Mouse (Mus musculus): ENCODE results near the gene Psmd14. TPM values are rescaled to one million over a fixed set of nuclear protein-coding genes. Genes with fewer than 3 reads are reported as not detected.

Psmd14 gene
- 100 to 1,000 TPM; 180 to 182 TPM for polyA plus RNA-seq (2017; shearing (Covaris generic))

- ATAC-seq: peak; percentile 92
Observed at GRCm38 (mm10) chr2:61711108-61712040, at the start of gene Psmd14. Gene Psmd14 (plus strand): TSS chr2:61711694.

GRCm38 (mm10) chr2:61662833-61663232 is 48.7 kb upstream of the Psmd14 start:
- ATAC-seq: no peak

DNA sequence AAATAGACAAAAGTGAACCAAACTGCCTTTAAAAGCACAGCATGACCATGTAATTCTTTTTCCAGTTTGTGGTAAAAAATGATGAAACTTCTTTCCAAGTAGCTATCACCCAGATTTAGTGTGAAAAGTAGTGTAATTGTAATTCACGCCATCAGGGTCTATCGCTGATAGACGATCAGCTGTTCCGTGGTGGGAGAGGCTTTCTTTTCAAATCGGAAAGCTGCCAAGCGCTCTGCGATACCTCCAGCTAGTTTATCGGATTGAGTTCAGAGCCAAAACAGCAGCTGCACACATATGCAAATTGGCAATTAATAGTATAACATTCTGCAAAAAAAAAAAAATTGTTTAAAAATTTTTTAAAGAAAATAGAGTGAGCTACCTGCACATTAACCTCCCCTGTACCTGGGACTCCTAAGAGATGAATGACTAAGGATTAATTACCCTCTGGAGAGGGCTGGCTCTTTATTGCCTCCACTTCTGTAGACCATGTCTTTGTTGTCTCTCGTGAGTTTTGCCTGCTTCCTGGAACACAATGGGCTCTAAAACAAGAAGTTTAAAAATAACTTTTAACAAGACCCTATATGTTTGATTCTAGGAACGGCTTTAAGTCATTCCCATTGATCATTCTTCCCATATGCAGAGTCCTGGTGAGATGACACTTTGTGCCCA is 47.8 kb upstream of the Psmd14 start:
- no peak for ATAC-seq

DNA sequence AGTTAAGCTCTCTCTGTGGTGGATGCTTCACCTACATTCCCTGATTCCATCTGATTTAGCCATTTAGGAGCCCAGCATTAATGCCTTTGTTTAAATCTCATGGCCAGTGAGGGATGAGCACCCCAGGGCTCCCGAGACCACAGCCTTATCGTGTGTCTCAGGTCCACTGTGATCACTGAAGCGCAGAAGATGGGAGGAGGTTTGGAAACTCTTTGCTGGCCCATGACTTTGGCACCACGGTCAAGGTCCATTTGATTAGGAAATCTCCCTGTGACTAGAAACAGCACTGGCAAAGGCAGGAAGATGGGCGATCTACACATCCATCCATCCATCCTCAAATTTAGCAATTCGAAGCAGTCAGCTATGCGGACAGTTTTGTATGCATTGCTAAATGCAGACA is 44.1 kb upstream of the Psmd14 start:
- no peak for ATAC-seq

DNA sequence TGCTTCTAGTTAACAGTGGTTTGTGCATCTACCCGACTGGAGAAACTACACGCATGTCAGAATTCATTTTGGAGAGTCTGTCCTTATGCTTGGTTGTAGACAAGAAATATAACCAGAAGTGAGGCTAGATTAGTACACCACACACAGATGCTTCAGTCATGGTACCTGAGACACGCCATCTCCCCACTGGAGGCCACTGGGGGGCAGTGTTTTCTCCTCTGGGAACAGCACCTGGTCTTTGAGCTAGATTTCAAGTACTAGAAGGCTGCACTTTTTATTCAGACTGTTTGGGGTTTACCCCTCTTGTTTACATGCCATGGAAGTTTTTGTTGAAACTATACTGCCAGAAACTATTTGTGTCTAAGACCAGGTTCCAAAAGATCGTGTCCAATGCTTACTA is 43.2 kb upstream of the Psmd14 start:
- ATAC-seq: peak; percentile 82

GRCm38 (mm10) chr2:61674555-61674954 is 36.9 kb upstream of the Psmd14 start:
- no peak for ATAC-seq

GRCm38 (mm10) chr2:61681572-61681971 is 29.9 kb upstream of the Psmd14 start:
- ATAC-seq: no peak

GRCm38 (mm10) chr2:61686533-61686932 is 25.0 kb upstream of the Psmd14 start:
- ATAC-seq: no peak

GRCm38 (mm10) chr2:61689086-61689485 is 22.4 kb upstream of the Psmd14 start:
- ATAC-seq: no peak

DNA sequence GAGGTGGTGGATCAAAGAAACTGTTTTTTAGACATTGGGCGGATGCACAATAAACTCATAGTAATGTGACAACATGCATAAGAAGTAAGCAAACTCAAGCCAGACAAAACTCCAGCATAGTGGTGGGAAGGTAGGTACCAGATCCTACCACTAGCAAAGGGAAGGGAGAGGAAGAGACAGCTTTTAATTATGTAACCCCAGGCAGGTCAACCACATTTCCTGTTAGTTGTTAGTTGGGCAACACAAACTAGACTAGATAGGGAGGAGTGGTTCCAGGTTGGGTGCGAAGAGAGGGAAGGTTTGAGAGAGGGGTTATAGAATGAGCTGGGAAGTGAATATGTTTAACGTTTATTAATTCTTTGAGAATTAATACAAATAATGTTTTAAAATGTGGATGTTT is 1.9 kb upstream of the Psmd14 start:
- no peak for ATAC-seq

DNA sequence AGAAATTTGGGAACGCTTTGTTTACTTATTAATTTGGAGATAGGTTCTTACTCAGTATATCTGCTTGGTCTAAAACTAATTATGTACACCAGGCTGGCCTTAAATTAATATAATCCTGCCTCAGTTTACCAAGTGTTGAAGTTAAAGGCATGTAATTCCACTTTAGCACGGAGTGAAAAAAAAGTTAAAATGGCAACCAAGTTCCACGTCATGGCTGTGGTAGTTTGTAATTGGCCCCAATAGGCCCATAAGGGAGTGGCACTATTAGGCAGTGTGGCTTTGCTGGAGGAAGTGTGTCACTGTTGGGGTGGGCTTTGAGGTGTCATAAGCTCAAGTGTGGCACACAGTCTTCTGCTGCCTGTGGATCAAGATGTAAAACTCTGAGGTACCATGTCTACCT is 1.0 kb downstream of the Psmd14 start:
- ATAC-seq: peak; percentile 18

- no peak for ATAC-seq
Observed at GRCm38 (mm10) chr2:61722401-61722982, 11.0 kb downstream of the Psmd14 start.

DNA sequence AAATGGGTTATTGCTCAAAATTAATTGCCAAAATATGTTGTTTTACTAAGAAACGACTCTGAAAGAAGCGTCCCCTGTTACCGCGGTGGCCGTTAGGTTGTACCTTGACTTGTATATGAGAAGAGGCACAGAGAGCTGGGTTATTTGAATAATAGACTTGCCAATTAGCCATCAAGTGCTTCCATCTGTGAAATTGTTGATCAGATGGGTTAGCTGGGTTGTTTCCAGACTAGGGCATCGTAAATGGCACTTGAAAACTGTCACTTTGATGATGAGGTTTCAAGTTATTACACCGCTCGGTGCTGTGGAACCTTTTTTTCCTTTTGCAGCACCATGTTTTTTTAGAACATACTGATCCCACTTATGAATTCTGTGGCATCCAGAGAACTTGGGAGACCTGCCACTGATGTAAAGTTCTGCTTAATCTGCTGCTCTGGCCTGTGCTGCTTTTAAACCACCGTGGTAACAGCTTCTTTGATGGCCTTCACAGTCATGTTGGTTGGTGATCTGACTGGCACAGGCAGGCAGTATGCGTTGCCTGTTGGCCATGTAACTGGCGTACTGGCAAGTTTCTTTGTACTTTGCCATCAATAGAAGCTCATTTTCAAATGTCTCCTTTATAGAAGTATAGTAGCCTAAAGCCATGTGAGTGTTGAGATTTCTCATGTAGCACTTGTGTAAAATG is 21.4 kb downstream of the Psmd14 start:
- ATAC-seq: no peak

DNA sequence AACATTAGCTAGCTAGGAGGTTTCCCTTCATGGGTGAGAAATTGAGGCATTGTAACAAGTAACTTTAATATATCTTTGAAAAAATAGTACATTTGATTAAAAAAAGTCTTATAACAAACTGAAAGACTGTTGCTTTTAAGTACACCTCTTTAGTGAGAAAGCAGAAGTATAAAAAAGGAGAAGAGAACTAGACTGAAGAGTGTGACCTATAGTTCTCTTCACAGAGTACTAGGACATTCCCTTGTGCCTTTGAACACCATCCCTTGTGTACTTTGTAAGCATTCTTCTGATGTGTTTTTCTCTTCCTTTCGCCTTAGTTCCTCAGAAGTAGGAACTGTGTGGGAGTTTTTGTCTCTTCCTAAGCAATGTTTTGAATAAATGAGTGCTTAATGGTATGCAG is 22.7 kb downstream of the Psmd14 start:
- no peak for ATAC-seq

DNA sequence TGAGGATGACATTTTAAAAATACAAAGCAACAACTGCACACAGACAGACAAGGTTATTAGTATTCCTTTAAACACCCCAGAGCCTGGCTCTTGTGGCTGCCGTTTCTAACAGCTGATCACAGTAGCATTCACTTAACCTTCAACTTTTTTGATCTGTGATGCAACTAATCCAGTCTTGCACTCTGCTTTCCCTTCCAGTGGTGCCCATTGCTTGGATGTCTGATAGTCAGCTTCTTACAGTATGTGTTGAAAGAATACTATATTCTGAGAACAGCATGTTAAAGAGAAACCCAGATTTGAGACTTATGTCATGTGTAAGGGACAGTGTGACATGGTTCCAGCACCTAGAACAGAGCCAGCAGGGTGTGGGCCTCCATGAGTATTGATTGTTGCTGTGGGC is 34.6 kb downstream of the Psmd14 start:
- no peak for ATAC-seq

GRCm38 (mm10) chr2:61746580-61746979 is 35.1 kb downstream of the Psmd14 start:
- no peak for ATAC-seq

DNA sequence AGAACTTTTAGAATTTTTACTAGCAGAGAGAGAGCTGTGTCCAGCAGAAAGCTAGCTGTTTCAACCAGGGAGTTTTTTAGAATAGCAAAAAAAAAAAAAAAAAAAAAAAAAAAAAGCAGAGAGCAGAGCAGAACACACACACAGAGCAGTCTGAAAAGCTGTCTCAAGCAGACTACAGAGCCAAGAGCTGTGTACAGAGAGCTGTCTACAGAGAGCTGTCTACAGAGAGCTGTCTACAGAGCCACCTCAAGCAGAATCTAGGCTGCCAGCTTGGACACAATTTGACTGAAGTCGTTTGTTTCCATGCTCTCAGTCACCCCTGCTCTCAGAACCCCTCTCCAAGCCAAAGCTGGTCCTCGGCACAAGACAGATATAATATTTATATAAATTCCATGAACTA is 35.9 kb downstream of the Psmd14 start:
- ATAC-seq: no peak

DNA sequence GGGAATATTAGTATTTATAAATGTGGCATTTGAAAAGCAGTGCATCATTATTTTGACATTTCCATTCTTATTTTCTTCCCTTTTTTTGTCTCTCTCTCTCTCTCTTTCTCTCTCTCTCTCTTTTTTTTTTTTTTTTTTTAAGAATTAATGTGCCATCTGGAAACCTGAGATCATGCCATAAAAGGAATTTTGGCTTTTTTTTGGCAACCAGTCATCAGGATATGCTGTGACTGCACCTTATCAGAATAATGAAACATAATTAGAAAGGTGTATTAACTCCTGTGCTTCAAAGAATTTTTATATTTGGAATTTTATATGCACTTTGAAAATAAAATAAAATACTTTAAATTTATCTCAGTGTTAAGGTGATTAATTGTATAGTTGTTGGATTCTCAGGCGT is 39.2 kb downstream of the Psmd14 start:
- no peak for ATAC-seq

DNA sequence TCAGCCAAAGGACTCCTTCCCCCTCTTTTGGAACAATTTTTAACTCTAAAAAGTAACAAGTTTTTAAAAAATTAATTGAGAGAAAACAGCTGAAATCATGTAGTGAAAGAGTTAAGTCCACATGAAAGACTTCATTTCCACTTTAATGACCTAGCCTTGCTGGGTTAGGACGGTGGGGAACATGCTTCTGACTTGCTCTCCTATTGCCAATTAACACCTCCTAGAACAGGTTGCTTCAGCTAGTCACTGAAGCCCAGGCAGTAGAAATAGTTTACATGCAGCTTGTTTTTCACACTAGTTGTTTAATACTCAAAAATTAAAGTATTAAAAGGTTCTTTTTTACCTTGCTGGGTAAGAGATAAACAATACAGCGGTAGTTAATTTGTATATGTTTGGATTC is 39.8 kb downstream of the Psmd14 start:
- no peak for ATAC-seq

GRCm38 (mm10) chr2:61752362-61752761 is 40.9 kb downstream of the Psmd14 start:
- no peak for ATAC-seq

- ATAC-seq: peak; percentile 85
Observed at GRCm38 (mm10) chr2:61754989-61755388, 43.5 kb downstream of the Psmd14 start.

DNA sequence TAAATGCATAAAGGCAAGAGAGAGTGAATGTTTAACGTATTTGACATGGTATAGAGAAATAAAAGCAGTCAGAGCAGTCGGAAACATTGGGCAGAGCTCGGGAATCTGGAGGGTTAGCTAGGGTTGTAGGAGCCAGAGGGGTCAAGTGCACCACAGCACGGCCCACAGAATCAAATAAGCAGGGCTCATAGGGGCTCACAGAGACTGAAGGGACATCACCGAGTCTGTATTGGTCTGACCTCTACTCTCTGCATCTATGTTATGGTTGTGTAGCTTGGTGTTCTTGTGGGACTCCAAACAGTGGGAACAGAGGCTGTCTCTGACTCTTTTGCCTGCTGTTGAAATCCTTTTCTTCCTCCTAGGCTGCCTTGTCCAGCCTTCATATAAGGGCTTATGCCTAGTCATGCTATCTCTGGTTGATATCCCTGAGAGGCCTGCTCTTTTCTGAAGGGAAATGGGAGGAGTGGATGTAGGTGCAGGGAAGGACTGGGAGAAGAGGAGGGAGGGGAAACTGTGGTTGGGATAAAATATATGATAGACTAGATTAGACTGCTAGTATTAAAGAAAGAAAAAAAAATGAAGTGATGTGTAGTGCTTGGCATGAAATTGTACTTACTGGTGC is 47.9 kb downstream of the Psmd14 start:
- no peak for ATAC-seq

- no peak for ATAC-seq
Observed at GRCm38 (mm10) chr2:61760044-61760443, 48.5 kb downstream of the Psmd14 start.
